Mouse (Mus musculus) inflammation-experienced regulatory T-cells, adult 16 weeks (primary cell): ENCODE results near the gene S1pr4. TPM values are rescaled to one million over a fixed set of nuclear protein-coding genes. Genes with fewer than 3 reads are reported as not detected.

Experiments used
- polyA plus RNA-seq: library from polyadenylated mRNA; unstranded; fragments of 100-300 nt; shearing (Covaris generic); gene quantifications from one replicate; pipeline ENCODE4 v1.2.1, GENCODE M21; 2017

S1pr4 gene
- polyA plus RNA-seq = 78.3 TPM

DNA sequence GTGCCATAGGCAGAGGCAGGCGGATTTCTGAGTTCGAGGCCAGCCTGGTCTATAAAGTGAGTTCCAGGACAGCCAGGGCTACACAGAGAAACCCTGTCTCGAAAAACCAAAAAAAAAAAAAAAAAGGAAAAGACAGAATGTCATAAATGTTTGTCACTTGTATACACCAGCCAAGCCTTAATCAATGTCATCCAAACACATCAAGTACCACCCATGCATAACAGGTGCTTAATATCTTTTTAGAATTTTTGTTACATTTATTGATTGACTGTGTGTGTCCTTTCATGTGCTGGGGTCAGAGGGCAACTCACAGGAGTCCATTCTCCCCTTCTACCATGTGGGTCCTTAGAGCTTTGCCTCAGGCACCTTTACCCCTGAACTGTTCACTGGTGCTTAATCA, at the start of gene S1pr4:
TSS of gene S1pr4 (minus strand) at position 101 of the 400 bp plus-strand sequence.

GRCm38 (mm10) chr10:81545161-81545747, 45.3 kb upstream of the S1pr4 start, which contains the start of gene Gna11:
Gna11 (minus strand) TSS chr10:81545190.

GRCm38 (mm10) chr10:81524051-81524605, 24.2 kb upstream of the S1pr4 start, which contains the start of gene Gna15:
Gna15 (minus strand) TSS chr10:81524225.

DNA sequence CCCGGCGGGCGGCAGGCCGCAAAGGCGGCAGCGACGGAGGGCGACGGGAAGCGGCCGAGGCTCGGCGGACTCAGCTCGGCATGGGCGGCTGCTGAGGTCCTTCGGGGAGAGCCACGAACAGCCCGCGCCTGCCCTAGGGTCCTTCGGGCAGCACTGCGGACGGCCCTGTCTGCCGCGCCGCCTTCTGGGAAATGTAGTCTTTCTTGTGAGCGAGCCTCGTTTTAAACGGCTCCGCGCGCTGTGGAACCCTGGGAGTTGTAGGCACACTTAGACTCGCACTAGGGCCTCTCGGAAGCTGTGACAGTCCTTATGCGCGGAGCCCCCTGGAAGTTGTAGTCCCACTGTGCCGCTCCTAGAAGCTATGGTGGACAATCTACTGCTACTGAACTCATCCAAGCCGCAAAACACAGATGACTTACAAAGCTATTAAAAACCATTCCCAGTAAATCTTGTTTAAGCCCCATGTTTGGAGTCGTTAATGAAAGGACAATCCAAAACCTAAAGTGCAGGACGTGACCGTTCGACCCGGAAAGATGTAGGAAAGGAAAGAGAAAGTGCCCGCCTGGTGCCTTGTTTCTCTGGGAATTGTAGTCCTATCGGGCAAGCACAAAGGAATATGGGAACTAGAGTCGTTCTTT, 3.5 kb downstream of the S1pr4 start, which contains the start of gene Ncln:
TSS of gene Ncln (minus strand) at position 129 of the 638 bp plus-strand sequence.

GRCm38 (mm10) chr10:81482533-81482889, 17.4 kb downstream of the S1pr4 start, which contains the start of gene Celf5:
Celf5 (minus strand) TSS chr10:81482709.

GRCm38 (mm10) chr10:81455181-81455895, 44.6 kb downstream of the S1pr4 start, which contains the start of gene Nfic:
Nfic (minus strand) TSS chr10:81455635.

Other genes starting within 250 kb of the S1pr4 start
- gene Matk, start 247.2 kb downstream of the S1pr4 start, polyA plus RNA-seq = 166 TPM
- 109 TPM for gene Mrpl54, start 233.2 kb downstream of the S1pr4 start, polyA plus RNA-seq
- 68.0 TPM for gene Apba3, start 233.2 kb downstream of the S1pr4 start, polyA plus RNA-seq
- gene Tjp3, start 208.6 kb downstream of the S1pr4 start, polyA plus RNA-seq = 28.8 TPM
- gene Pip5k1c, start 207.2 kb downstream of the S1pr4 start, polyA plus RNA-seq = 52.4 TPM
- gene Cactin, start 179.0 kb downstream of the S1pr4 start, polyA plus RNA-seq = 39.4 TPM
- gene Tbxa2r, start 171.4 kb downstream of the S1pr4 start, polyA plus RNA-seq = 67.8 TPM
- 0.16 TPM for gene Gipc3, start 156.9 kb downstream of the S1pr4 start, polyA plus RNA-seq
- gene Hmg20b, start 149.7 kb downstream of the S1pr4 start, polyA plus RNA-seq = 36.0 TPM
- gene Mfsd12, start 142.6 kb downstream of the S1pr4 start, polyA plus RNA-seq = 1.9 TPM
- gene 4930404N11Rik, start 134.3 kb downstream of the S1pr4 start, polyA plus RNA-seq = 1.8 TPM
- gene Fzr1, start 121.6 kb downstream of the S1pr4 start, polyA plus RNA-seq = 27.4 TPM
- gene Dohh, start 115.7 kb downstream of the S1pr4 start, polyA plus RNA-seq = 52.8 TPM
- gene Gm48551, start 115.7 kb downstream of the S1pr4 start, polyA plus RNA-seq = 6.0 TPM
- gene Gm48552, start 111.1 kb downstream of the S1pr4 start, polyA plus RNA-seq = 1.4 TPM
- gene Smim24, start 107.1 kb downstream of the S1pr4 start, polyA plus RNA-seq = 7.1 TPM
- 25.4 TPM for gene Nfic, start 44.5 kb downstream of the S1pr4 start, polyA plus RNA-seq
- gene Celf5, start 17.4 kb downstream of the S1pr4 start, polyA plus RNA-seq = 0.60 TPM
- 144 TPM for gene Ncln, start 3.7 kb downstream of the S1pr4 start, polyA plus RNA-seq
- 32.8 TPM for gene Gna15, start 24.1 kb upstream of the S1pr4 start, polyA plus RNA-seq
- 6.9 TPM for gene Gna11, start 45.1 kb upstream of the S1pr4 start, polyA plus RNA-seq
- gene Aes, start 59.4 kb upstream of the S1pr4 start, polyA plus RNA-seq = 181 TPM
- 3.9 TPM for gene Tle2, start 74.4 kb upstream of the S1pr4 start, polyA plus RNA-seq
- gene Tle6, start 100.9 kb upstream of the S1pr4 start, polyA plus RNA-seq = 0.45 TPM
- 2.6 TPM for gene BC025920, start 106.1 kb upstream of the S1pr4 start, polyA plus RNA-seq
- 19.8 TPM for gene Sirt6, start 127.7 kb upstream of the S1pr4 start, polyA plus RNA-seq
- 0.63 TPM for gene Ankrd24, start 128.4 kb upstream of the S1pr4 start, polyA plus RNA-seq
- gene Gm10778, start 148.9 kb upstream of the S1pr4 start, polyA plus RNA-seq = 12.4 TPM
- gene Zfp433, start 204.7 kb upstream of the S1pr4 start, polyA plus RNA-seq = 25.0 TPM